Mouse (Mus musculus): ENCODE measurements around the gene Gimap1. TPM values are rescaled to one million over a fixed set of nuclear protein-coding genes. Genes with fewer than 3 reads are reported as not detected.

The Gimap1 gene
- total and polyA plus RNA-seq, 3 experiments: not detected

GRCm38 (mm10) chr6:48740501-48741169 is 1.8 kb downstream of the Gimap1 start:
- Histone ChIP-seq H3K79me2 (ENCODE audit: control insufficient read depth, insufficient read depth, low read length, poor library complexity) (no peaks in the 10 kb centered on the region), H3K36me3 (ENCODE audit: control insufficient read depth in 1 of 2, insufficient read depth in 2 of 2, low read length in 2 of 2) (no peaks in the 10 kb centered on the region), H3K27me3 (ENCODE audit: control insufficient read depth in 1 of 2, insufficient read depth in 2 of 2, low read length in 2 of 2) (no peaks in the 10 kb centered on the region), H3K4me3 (ENCODE audit: control insufficient read depth in 1 of 2, insufficient read depth in 1 of 2, low read depth in 2 of 2, low read length in 2 of 2) (no peak overlapping the region), H3K9me3 (replicated peaks; ENCODE audit: insufficient read depth, low read length) (no peaks in the 10 kb centered on the region), H3K9ac (ENCODE audit: control insufficient read depth, low read depth, low read length, poor library complexity, severe bottlenecking) (no peak overlapping the region), H3K27ac (ENCODE audit: control insufficient read depth, low read depth, low read length) (no peak overlapping the region), H3K4me1 (ENCODE audit: control insufficient read depth in 1 of 2, insufficient read depth in 2 of 2, low read length in 2 of 2) (no peaks in the 10 kb centered on the region)
- no peak for TF ChIP-seq TAL1 (IDR thresholded peaks at IDR 0.05; ENCODE audit: low read length)
- TF ChIP-seq SIN3A (IDR thresholded peaks at IDR 0.05; ENCODE audit: low read length): no peak
- no peak for TF ChIP-seq TCF12 (IDR thresholded peaks at IDR 0.05; ENCODE audit: low read depth, low read length)
- TF ChIP-seq MYB (IDR thresholded peaks at IDR 0.05; ENCODE audit: low read depth, low read length): no peak
- TF ChIP-seq TBP (IDR thresholded peaks at IDR 0.05; ENCODE audit: low read depth, low read length): no peak
- no peak for TF ChIP-seq HCFC1 (IDR thresholded peaks at IDR 0.05; ENCODE audit: low read depth, low read length)
- no peak for TF ChIP-seq GABPA (IDR thresholded peaks at IDR 0.05; ENCODE audit: low read depth, low read length)
- no peak for TF ChIP-seq JUND (IDR thresholded peaks at IDR 0.05; ENCODE audit: low read depth, low read length)
- TF ChIP-seq EP300 (IDR thresholded peaks at IDR 0.05; ENCODE audit: low read depth in 1 of 2, low read length in 2 of 2): no peak
- TF ChIP-seq NRF1 (IDR thresholded peaks at IDR 0.05; ENCODE audit: insufficient read depth, low read depth, low read length, poor library complexity, severe bottlenecking): no peak
- TF ChIP-seq ETS1 (IDR thresholded peaks at IDR 0.05; ENCODE audit: low read depth, low read length): no peak
- no peak for TF ChIP-seq CTCF (IDR thresholded peaks at IDR 0.05 in 2 of 3, conservative IDR thresholded peaks at IDR 0.05 in 1 of 3; ENCODE audit: control insufficient read depth in 1 of 3, insufficient read depth in 1 of 3, low read depth in 2 of 3, low read length in 3 of 3, poor library complexity in 1 of 3, severe bottlenecking in 1 of 3)
- no peak for TF ChIP-seq POLR2AphosphoS2 (IDR thresholded peaks at IDR 0.05; ENCODE audit: low read length)
- TF ChIP-seq ELF1 (IDR thresholded peaks at IDR 0.05; ENCODE audit: low read depth, low read length): no peak
- no peak for TF ChIP-seq POLR2AphosphoS5 (IDR thresholded peaks at IDR 0.05; ENCODE audit: borderline replicate concordance, low read depth, low read length)
- no peak for TF ChIP-seq SMC3 (IDR thresholded peaks at IDR 0.05; ENCODE audit: low read depth, low read length)
- no peak for TF ChIP-seq MAFK (IDR thresholded peaks at IDR 0.05; ENCODE audit: borderline replicate concordance, low read depth, low read length)
- no peak for DNase-seq (ENCODE audit: low read depth, low spot score)

DNA sequence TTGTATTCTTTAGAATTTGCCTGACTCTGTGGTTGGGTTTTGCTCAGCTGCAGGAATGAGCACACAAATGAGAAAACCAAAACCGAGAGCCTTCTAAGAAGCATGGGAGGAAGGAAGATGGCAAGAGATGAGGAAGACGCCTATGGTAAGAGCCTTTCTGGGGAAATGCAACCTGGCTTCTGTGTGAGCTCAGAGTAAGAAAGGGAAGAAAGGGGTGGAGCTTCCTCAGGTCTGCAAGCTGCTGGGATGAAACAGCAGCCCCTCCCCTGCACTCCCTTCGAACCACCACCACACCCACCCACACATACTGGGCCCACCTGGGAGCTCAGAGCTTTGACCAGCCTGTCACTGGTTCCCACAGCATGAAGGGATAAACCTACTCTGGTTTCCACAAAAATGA is 2.4 kb downstream of the Gimap1 start:
- H3K36me3 ChIP-seq (ENCODE audit: control insufficient read depth in 1 of 2, insufficient read depth in 2 of 2, low read length in 2 of 2): no peaks in the 10 kb centered on the region
- H3K4me1 ChIP-seq (ENCODE audit: control insufficient read depth in 1 of 2, insufficient read depth in 2 of 2, low read length in 2 of 2): no peaks in the 10 kb centered on the region
- H3K9ac ChIP-seq (ENCODE audit: control insufficient read depth, low read depth, low read length, poor library complexity, severe bottlenecking): no peak overlapping the region
- no peak for DNase-seq (ENCODE audit: low read depth, low spot score)
- no peaks in the 10 kb centered on the region for H3K27me3 ChIP-seq (ENCODE audit: control insufficient read depth in 1 of 2, insufficient read depth in 2 of 2, low read length in 2 of 2)
- TF ChIP-seq MYB (IDR thresholded peaks at IDR 0.05; ENCODE audit: low read depth, low read length) (no peak), BHLHE40 (IDR thresholded peaks at IDR 0.05; ENCODE audit: borderline replicate concordance, low read depth, low read length) (no peak), EP300 (IDR thresholded peaks at IDR 0.05; ENCODE audit: low read depth in 1 of 2, low read length in 2 of 2) (no peak), TAL1 (IDR thresholded peaks at IDR 0.05; ENCODE audit: low read length) (no peak)
- H3K79me2 ChIP-seq (ENCODE audit: control insufficient read depth, insufficient read depth, low read length, poor library complexity): no peaks in the 10 kb centered on the region
- no peak overlapping the region for H3K27ac ChIP-seq (ENCODE audit: control insufficient read depth, low read depth, low read length)
- H3K9me3 ChIP-seq (replicated peaks; ENCODE audit: insufficient read depth, low read length): no peaks in the 10 kb centered on the region
- no peak overlapping the region for H3K4me3 ChIP-seq (ENCODE audit: control insufficient read depth in 1 of 2, insufficient read depth in 1 of 2, low read depth in 2 of 2, low read length in 2 of 2)
